ENCODE assay signal across 8 mouse cellular contexts in genomic region chr16:33966538-33967282, GRCm38 (mm10). TPM values are rescaled to one million over a fixed set of nuclear protein-coding genes. Genes with fewer than 3 reads are reported as not detected.
A peak's percentile ranks its signal among the peaks of the same experiment; 100 is the strongest.
DNase-seq lines count a peak whose midpoint lies in the region; ATAC-seq and TF ChIP-seq lines count a peak whose summit lies in the region.

Gene Umps (minus strand): TSS chr16:33967038.

- WGBS in embryonic facial prominence, embryonic 15.5 days: under 1% methylated on average over 44 of the region's 44 CpGs
- WGBS in heart, embryonic 10.5 days: 2% methylated on average over 44 of the region's 44 CpGs
- WGBS in kidney, embryonic 15.5 days: 1% methylated on average over 44 of the region's 44 CpGs

- H3K27me3 ChIP-seq in embryonic facial prominence, embryonic 15.5 days: no peaks in the 10 kb centered on the region
- no peaks in the 10 kb centered on the region for H3K27me3 ChIP-seq in heart, embryonic 10.5 days (ENCODE audit: insufficient read depth, poor library complexity, severe bottlenecking)
- no peaks in the 10 kb centered on the region for H3K27me3 ChIP-seq in kidney, embryonic 15.5 days

- peak within 1 kb of the TSS; percentile 41 for H3K27ac ChIP-seq in bone marrow macrophage, adult 2 months (ENCODE audit: insufficient read depth, low read depth, low read length)
- H3K27ac ChIP-seq in embryonic facial prominence, embryonic 15.5 days (replicated peaks): peak within 1 kb of the TSS; percentile 75
- H3K27ac ChIP-seq in heart, embryonic 10.5 days: peak within 1 kb of the TSS; percentile 93
- peak within 1 kb of the TSS; percentile 82 for H3K27ac ChIP-seq in kidney, embryonic 15.5 days

- peak; percentile 85; the same call in 1 of the 2 replicates for ATAC-seq in embryonic facial prominence, embryonic 15.5 days (ENCODE audit: insufficient number of reproducible peaks, low FRiP score, low TSS enrichment, low read depth)
- ATAC-seq in kidney, embryonic 15.5 days (replicated peaks; ENCODE audit: low FRiP score): peak; percentile 94

- peak; percentile 89 to 90 for DNase-seq in B cell, adult 2 months
- peak; percentile 94 for DNase-seq in heart, embryonic 10.5 days (ENCODE audit: low spot score)
- peak; percentile 82 for DNase-seq in liver
- peak; percentile 26 to 63 for DNase-seq in monocyte, adult 2 months (ENCODE audit: low read depth in 1 of 2, low spot score in 2 of 2)
- DNase-seq in spleen, postnatal 14 days (ENCODE audit: low spot score in 2 of 2): peak; percentile 67 to 77

- no peaks in the 10 kb centered on the region for H3K9me3 ChIP-seq in embryonic facial prominence, embryonic 15.5 days (replicated peaks)
- H3K9me3 ChIP-seq in heart, embryonic 10.5 days: no peaks in the 10 kb centered on the region
- no peaks in the 10 kb centered on the region for H3K9me3 ChIP-seq in kidney, embryonic 15.5 days (replicated peaks)

- H3K36me3 ChIP-seq in embryonic facial prominence, embryonic 15.5 days: peaks cover 13% of the 10 kb centered on the region
- H3K36me3 ChIP-seq in heart, embryonic 10.5 days: peaks cover 20% of the 10 kb centered on the region
- H3K36me3 ChIP-seq in kidney, embryonic 15.5 days: peaks cover 18% of the 10 kb centered on the region

- peak within 1 kb of the TSS; percentile 89 for H3K9ac ChIP-seq in embryonic facial prominence, embryonic 15.5 days
- peak within 1 kb of the TSS; percentile 84 for H3K9ac ChIP-seq in kidney, embryonic 15.5 days

- peaks cover 5% of the 10 kb centered on the region for H3K4me1 ChIP-seq in bone marrow macrophage, adult 2 months (ENCODE audit: control insufficient read depth, insufficient read depth, low read length)
- H3K4me1 ChIP-seq in embryonic facial prominence, embryonic 15.5 days: peaks cover 13% of the 10 kb centered on the region
- peaks cover 11% of the 10 kb centered on the region for H3K4me1 ChIP-seq in heart, embryonic 10.5 days
- peaks cover 12% of the 10 kb centered on the region for H3K4me1 ChIP-seq in kidney, embryonic 15.5 days

- H3K4me2 ChIP-seq in embryonic facial prominence, embryonic 15.5 days (replicated peaks): peak within 1 kb of the TSS; percentile 83
- H3K4me2 ChIP-seq in kidney, embryonic 15.5 days: peak within 1 kb of the TSS; percentile 81

- TF ChIP-seq CTCF in bone marrow macrophage, adult 2 months (IDR thresholded peaks at IDR 0.05; ENCODE audit: low read depth, low read length): no peak

- TF ChIP-seq POLR2A in bone marrow macrophage, adult 2 months (IDR thresholded peaks at IDR 0.05; ENCODE audit: borderline replicate concordance, low read depth, low read length): 0 out of 2 replicates have a peak, but pooled peaks have one; percentile 11

- H3K4me3 ChIP-seq in bone marrow macrophage, adult 2 months (ENCODE audit: insufficient read depth, low read length): peak within 1 kb of the TSS; percentile 97
- peak within 1 kb of the TSS; percentile 91 for H3K4me3 ChIP-seq in embryonic facial prominence, embryonic 15.5 days (replicated peaks)
- H3K4me3 ChIP-seq in heart, embryonic 10.5 days: peak within 1 kb of the TSS; percentile 95
- peak within 1 kb of the TSS; percentile 87 for H3K4me3 ChIP-seq in kidney, embryonic 15.5 days (replicated peaks)

RNA-seq across cellular contexts. Expression of gene Umps, which starts in this region (rescaled TPM):
- 9.2 and 11.6 TPM in 2 replicates for polyA plus RNA-seq in bone marrow macrophage, adult 2 months (2012; ENCODE audit: insufficient read depth, insufficient read length, missing spikeins)
- polyA plus RNA-seq in embryonic facial prominence, embryonic 15.5 days (2015; fragmentation: Nextera tagmentation; extraction: Ambion mirVana): 45.0 and 45.5 TPM in 2 replicates
- polyA plus RNA-seq in heart, embryonic 10.5 days (2016; fragmentation: Nextera tagmentation; extraction: Ambion mirVana): 52.2 and 76.3 TPM in 2 replicates
- 62.5 and 63.6 TPM in 2 replicates for polyA plus RNA-seq in kidney, embryonic 15.5 days (2015; fragmentation: Nextera tagmentation; extraction: Ambion mirVana)

Comparison
In these comparisons a context has a peak if more than half of its experiments do, and no peak if none do; other contexts are left out.
1. Peak in every context shown above with its lines: DNase-seq, ATAC-seq, H3K4me3 ChIP-seq and H3K27ac ChIP-seq.
2. H3K27ac ChIP-seq: peak in every context shown above with its lines; median percentile 93 in heart, embryonic 10.5 days; 82 in kidney, embryonic 15.5 days; 75 in embryonic facial prominence, embryonic 15.5 days; 41 in bone marrow macrophage, adult 2 months.